Mouse (Mus musculus) erythroblast, adult 5-6 weeks (primary cell): ENCODE results near the gene Usp28. TPM values are rescaled to one million over a fixed set of nuclear protein-coding genes. Genes with fewer than 3 reads are reported as not detected.
"Not testable (repeated sequence)": the region's sequence is repeated elsewhere in the genome, so short reads cannot be mapped to it uniquely, and the experiment has no call there.

Experiments used
- ATAC-seq: replicated peaks from 2 replicates; pipeline ENCODE4 v1.8.0; 2016; ENCODE audit warnings: moderate number of reproducible peaks, mild to moderate bottlenecking, moderate TSS enrichment, inconsistent platforms; ENCODE audit not compliant: poor library complexity, low FRiP score, severe bottlenecking
- total RNA-seq, 2 experiments: library from RNA; stranded (forward) in 1 of 2; stranded (reverse) in 1 of 2; fragments of 150-400 nt in 1 of 2; fragments of 200-764, 138-1000 nt in 1 of 2; gene quantifications; 2 replicates each; pipeline versions ENCODE4 v1.2.3 to v1.2.4; 2015 to 2017; ENCODE audit warnings: low replicate concordance in 2 of 2

The Usp28 gene
- total RNA-seq (2015; ENCODE audit: low replicate concordance) (2.5 and 6.3 TPM in 2 replicates), total RNA-seq (2017; ENCODE audit: low replicate concordance) (3.2 and 4.5 TPM in 2 replicates)

DNA sequence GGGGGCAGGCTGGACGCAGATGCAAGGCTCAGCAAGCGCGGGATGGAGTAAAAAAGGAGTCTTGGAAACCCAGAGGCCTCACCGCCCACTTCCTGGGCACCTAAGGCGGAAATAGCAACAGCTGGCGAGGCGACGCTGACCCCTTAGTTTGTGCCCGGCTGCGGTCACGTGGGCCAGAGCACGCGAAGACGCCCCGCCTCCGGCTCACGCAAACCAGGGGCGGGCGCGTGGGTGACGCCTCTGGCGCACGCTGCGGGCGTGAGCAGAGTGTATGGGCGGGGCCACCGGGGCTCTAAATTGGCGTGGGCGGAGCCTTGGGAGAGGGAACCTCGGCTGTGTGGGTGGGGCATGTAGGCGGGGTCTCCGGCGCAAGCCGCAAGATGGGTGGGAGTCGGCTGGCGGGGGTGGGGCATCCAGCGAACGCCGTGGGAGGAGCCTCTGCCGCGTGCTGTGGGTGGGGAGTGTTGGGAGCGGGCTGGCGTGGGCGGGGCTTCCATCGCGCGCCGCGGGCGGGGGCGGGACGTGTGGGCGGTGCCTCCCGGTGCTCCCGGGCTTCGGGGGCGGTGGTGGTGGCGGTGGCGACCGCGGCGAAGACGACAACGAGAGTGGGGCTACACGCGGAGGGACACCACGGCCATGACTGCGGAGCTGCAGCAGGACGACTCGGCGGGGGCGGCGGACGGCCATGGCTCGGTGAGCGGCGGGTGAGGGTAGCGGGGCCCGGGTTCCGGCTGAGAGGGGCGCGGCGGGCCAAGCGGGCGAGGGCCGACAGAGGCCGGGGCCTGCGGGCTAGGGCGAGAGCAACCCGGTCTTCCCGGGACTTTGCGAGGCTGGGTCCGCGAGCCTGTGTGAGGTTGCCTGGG is at the start of gene Usp28:
Usp28 (plus strand) TSS at position 531 of the 863 bp plus-strand sequence.
- ATAC-seq, result peak; percentile 96

DNA sequence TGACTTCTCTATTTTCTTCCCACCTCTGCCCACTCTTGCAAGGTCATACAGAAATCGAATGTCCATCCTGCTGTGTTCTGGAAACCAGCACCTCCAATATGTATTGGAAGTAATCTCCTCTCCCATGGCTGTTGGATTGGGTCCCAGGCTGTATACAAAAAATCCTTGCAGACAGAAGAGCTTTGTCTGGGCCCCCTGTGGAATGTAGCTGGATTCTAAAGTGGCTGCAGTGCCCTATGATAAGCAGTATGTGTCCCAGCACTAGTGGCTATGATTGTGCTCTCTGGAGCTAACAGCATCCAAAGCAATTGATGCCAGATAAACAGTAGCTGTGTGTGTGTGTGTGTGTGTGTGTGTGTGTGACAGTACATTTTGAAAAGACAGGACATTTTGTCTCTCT is 42.8 kb upstream of the Usp28 start:
- no peak for ATAC-seq

DNA sequence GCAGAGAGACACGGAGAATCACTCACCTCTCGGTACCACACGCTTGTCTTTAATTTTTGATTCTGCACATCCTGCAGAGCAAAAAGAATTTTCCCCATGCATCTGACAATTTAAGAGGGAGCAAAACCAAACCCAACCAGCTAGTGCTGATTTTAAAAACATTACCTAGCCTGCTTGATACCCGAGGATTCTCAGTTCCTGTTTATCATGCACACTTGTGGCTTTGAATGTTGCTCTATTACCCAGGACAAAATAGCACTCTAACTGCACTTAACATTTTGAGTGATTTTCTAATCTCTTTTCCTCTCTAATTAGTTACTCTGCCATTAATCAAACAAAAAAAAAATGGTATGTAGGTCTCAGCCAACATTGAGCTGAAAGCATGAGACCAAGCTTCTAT is 37.6 kb upstream of the Usp28 start:
- ATAC-seq, result no peak

DNA sequence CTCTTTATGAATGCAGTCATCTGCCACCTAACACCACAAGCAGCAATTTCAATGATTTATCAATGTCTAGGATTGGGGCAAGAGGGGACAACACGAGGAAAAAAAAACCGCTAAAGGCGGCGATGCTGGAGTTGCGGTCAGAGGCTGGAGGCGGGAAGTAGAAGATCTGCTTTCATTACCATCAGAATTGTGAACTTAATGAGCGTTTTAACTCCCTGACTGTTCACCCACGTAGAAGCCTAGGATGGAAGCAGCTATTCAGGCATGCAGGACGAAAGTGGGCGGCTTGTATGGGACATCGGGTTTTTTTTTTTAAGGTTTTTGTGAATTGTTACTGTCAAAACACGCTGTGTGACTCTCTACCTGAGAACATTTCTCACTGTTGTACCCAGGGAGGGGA is 23.9 kb upstream of the Usp28 start:
- ATAC-seq, result no peak

DNA sequence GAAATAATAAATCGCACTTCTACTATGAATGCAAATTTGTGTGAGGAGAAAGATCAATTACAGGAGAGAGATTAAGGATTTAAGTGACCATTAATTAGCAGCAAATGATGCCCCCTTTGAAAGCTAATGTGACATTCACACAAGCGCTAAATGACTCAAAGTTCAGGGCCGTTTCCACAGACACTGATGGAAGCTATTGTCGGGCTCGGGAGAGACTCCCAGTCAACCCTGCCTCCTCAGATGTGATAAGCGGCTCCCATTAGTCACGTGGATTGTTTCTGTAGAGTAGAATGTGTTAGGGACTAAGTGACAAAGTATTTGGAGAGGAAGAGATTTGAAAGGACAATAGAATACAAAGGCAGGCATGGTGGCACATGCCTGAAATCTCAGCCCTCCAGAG is 23.0 kb upstream of the Usp28 start:
- no peak for ATAC-seq

DNA sequence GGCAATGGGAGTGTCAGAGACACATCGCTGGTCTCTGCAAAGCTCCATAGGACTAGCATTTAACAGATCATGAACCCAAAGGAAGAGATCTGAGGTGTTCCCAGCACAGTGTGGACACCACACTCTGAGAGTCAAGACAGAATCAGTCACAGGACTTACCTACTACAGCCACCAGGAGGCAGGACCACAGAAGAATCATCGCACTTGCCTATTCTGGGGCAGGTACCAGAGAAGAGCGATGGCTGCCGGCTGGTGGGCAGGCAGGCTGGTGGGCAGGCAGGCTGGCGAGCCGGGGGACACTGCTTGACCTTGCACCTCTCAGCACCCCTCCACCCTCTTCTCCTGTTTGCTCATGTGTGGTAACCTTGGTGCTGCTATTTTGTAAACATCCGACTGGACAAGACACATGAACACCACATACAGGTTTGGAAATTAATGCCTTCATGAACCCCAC is 20.6 kb upstream of the Usp28 start, which contains the start of gene Htr3b:
Htr3b (minus strand) TSS at position 404 of the 454 bp plus-strand sequence.
- ATAC-seq, result no peak

DNA sequence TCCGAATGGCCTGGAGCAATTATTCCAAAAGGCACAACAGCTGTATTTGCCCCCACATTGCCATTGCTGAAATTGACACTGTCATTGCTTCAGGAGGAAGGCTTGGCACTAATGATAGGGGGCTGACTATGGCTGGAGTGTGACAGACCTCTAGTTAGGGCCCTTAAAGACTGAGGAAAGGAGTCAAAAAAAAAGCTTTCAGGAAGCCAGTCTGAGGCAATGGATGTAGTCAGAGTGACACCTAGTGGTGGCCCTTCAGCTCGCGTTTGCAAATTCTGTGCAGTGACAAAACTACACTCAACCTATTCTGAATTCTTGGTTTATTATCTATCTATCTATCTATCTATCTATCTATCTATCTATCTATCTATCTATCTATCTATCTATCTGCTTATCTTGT is 12.7 kb upstream of the Usp28 start:
- ATAC-seq, result no peak

DNA sequence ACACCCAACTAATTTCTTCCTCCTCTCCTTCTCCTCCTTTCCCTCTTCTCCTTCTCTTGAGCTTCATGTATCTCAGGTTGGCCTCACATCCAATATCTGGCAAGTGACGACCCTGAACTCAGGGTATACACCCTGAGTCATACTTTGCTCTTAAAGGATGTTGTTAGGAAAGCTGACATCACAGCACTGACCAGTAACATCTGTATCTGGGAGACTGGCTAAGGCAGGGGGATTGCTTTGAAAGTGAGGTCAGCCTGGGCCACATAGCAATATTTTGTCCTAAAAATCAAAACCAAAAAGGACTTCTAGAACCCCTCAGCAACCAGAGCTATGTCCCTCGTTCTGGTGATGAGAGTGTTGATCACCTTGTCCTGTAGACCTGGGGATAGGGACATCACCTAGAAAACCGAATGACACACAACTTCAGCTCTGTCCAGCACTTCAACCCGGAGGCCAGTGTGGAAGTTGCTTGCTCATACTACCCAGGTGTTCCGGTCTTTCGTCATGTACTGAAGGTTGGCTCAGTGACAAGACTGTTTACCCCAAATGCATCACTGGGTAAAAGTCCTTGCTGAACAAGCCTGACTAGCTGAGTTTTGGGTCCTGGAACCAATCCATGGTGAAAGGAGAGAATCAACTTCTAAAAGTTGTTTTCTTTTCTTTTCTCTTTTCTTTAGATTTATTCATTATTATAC is 8.4 kb upstream of the Usp28 start:
- no peak for ATAC-seq

DNA sequence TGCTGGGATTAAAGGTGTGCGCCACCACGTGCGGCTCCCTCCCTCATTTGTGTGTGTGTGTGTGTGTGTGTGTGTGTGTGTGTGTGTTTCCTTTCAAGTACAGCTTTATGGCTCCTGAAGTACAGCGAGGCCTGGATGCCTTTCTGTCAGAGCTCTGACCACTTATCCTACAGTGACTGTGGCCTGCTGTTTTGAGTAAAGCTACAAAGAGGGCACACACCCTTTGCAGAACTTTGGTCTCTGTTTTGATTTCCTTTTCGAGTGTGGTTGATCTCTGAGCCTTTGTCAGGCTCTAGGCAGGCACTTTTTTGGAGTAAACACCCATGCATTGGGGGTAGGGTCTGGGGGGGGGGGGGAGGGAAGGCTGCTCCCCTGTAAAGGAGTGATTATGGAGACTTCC is 4.8 kb upstream of the Usp28 start:
- ATAC-seq, result no peak

DNA sequence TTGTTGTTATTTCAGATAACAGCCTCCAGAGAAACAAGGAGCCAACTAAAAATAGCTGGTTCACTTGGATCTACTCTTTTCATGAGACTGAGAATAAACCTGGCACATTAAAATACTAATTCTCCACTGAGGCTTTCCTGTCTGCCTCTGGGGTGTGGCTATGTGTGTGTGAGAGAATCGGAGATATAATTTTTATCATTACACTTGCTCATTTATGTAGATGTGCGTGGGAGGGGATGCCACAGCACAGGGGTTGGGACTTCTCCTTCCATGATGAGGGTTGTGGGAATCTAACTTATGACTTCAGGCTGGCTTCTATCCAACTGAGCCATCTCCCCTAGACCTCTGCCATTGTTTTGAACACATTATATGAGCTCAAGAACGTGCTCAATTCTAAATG is 4.4 kb upstream of the Usp28 start:
- no peak for ATAC-seq

DNA sequence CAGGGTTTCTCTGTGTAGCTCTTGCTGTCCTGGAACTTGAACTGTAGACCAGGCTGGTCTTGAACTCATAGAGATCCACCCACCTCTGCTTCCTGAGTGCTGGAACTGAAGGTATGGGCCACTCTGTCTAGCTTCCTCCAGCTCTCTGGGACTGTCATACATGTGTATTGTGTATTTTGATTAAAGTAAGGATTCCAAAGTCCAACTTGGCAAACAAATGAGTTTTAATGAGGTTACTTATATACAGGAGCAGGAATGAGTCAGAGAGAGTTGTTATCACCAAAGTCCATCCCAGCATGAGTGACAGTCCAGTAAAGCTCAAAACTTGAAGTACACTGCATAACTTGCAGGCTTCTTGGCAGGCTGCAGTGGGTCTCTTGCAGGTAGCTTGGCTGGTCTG is 3.3 kb upstream of the Usp28 start:
- no peak for ATAC-seq

DNA sequence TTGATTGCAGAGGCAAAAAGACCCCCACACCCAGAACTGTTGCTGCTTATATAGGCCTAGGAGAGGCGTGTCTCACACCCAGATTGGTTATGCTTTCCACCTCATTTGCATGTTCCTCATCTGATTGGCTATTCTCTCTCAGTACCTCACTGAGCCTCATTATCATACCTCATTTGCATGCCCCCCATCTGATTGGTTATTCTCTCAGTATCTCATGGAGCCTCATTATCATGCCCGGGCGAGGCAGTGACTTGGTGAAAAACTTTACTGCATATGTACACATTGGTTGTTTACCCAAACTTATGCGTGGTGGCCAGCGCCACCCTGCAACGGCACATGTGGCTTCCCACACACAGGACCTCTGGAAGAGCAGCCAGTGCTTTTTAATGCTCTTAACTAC is 1.4 kb upstream of the Usp28 start:
- not testable (repeated sequence) for ATAC-seq

DNA sequence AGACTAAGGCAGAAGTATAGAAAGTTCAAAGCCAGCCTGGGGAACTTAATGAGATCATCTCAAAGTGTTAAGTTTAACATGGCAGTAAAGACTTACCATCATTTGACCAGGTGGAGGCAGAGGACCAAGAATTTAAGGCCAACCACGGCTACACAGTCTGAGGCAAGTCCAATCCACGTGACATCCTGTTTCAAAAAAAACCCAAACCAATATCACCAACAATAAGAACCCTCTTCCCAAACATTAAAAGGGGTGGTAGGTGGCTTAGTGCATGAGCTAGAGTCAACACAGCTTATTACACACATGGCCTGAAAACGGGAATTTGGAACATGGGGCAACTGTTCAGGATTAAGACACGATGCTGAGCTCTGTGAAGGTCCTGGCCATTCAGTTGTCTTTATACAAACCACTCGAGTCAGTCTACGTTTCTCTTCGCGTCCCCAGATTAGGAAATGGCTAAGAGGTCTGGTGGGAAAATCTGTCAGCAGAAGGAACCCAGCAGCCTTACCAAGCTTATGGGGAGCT is 793 bp upstream of the Usp28 start:
- no peak; the same call in 1 of the 2 replicates for ATAC-seq

DNA sequence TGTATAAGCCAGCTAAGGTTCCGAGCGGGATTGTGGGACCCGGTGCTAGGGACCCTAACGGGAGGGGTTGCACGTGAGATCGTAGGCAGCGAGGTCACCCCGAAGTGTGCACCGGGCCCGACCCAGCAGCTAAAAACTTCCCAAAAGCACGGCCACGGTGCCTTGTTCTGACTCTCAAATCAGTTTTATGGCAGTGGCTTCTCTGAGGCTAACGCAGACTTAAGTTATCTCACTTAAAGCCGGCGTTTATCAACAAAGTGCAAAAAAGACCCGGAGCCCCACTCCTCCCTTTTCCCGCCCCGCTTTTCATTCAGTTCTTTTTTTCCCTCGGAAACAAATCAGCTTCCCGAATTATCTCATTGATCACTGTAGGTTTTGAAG is 523 bp downstream of the Usp28 start:
- 0 out of 2 replicates have a peak, but pooled peaks have one; percentile 3 for ATAC-seq

DNA sequence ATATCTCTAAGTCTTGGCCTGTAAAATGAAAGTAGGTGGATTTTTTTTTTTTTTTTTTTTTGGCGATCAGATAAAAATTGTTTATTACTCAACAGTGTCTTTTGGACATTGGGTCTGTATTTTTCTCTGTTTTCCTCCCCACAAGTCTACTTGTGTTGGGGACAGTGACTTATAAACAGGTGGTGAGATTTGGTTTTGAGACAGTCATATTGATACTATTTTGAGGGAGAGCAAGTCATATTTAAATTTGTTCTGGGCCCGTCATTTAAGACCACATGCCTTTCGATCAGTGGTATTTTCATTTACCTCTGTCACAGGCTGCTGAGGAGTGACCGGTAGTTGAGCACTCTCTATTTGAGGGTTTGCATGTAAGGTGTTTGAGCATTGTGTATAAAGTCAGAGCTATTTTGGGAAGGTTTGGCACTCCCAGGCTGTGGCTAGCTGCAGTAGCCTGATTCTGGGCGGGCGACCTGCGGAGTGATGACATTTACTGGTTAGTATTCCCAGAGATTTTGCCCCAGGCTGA is 1.5 kb downstream of the Usp28 start:
- no peak for ATAC-seq

DNA sequence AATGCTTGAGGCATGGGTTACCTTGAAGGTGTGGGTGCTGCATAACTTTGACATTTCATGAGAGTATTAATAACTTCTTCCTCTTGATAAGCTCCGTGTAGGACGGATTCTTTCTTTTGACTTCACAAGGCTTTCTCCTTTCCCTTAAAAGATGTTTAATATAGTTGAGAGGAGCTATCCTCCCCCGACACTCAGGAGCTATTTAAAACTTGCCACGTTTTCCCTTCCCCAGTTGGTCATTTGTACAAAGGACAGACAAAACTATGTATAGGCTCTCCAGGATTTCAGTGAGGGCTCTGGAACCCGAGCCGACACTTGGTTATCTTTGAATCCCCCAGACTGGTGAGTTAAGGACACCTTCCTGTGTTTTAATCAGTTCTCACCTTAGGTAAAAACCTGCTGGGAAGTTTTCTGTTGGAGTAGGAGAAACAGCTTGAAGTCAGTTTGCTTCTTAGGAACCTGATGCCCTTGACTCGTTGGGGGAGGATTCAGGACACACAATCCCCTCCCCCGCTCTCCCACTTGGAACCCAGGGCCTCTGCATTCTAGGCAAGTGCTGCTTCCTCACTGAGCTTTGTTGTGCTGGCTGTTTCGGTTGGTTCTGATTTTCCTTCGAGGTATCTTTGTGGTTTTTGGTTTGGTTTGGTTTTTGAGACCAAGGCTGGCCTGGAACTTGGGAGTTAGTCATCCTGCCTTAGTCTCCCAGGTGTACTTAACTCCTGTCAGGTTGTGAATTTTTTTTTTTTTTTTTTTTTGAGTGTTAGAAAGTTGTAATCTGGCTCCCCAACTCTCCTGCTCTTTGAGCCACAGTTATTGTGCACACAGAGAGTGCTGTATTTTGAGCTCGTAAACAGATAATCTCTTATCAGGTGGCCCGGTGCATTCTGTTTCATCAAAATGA is 2.3 kb downstream of the Usp28 start:
- no peak for ATAC-seq

DNA sequence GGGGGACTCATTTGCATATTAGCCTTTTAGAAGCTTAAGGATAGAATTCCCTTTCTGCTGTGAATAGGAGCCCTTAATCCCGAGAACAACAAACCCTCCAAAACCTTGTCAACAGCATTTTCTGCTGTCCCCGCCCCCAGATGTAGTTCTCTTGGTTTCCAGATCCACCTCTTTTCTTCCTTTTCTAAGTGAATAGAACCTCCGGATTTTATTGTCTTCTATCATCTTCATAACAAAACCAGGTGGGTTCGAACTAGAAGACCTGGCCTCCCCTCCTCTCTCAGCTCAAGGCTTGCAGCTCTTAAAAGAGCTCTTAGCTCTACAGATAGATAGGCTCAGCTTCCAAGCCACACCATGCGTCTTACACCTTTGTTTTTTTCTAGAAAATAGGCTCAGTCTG is 6.5 kb downstream of the Usp28 start:
- ATAC-seq, result no peak

DNA sequence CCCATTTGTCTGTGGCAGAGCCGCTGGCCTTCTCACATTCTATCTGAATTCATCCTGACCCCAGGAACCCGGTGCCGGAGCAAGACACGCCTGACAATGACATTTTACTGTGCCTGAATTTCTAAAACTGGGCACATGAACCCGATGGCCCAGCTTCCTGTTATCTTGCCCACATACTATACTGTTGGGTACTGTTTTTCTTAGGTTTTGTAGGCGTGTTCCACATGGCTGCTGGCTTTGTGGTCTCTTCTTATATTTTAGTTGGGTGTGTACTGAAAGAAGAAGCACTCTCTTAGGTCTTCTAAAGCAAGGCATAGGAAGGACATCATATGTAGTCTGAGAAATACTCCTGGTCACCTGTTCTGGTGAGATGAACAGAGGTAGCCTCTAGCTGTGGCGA is 9.6 kb downstream of the Usp28 start:
- ATAC-seq, result no peak

DNA sequence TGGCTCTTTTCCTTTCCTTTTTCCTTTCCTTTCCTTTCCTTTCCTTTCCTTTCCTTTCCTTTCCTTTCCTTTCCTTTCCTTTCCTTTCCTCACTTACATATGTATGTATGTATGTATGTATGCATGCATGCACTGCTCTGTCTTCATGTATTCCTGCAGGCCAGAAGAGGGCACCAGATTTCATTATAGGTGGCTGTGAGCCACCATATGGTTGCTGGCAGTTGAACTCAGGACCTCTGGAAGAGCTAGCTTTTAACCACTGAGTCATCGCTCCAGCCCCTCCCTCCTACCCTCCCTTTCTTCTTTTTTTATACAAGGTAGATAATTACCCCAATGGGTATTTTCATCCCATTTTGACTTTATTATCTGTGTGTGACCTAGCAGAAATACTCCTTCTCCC is 10.6 kb downstream of the Usp28 start:
- ATAC-seq, result no peak

DNA sequence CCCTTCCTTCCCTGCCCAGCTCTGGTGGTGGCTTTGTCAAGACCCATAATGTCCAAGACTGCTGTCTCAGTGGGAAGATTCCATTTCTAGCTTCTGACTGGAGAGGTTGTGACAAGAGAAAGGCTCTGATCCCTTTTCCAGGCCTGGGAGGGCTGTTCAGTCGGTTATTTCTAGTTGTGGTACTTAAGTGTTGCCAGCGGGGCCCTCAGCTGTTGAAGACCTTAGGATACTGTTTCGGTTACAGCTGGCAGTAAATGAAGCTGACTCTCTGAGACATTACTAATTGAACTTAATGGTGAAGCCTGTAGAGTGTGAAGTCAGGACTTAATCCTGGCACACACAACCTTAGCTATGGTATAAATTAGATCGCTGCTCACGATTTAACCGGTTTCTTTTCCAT is 14.1 kb downstream of the Usp28 start:
- ATAC-seq, result no peak
